Mouse (Mus musculus): ENCODE measurements at regions not wholly inside any gene's neighbourhood (a gene's known extent, or its start where the extent isn't known, plus 50 kb on each side); places are given as distances from the start of the nearest gene placed in this dataset.

DNA sequence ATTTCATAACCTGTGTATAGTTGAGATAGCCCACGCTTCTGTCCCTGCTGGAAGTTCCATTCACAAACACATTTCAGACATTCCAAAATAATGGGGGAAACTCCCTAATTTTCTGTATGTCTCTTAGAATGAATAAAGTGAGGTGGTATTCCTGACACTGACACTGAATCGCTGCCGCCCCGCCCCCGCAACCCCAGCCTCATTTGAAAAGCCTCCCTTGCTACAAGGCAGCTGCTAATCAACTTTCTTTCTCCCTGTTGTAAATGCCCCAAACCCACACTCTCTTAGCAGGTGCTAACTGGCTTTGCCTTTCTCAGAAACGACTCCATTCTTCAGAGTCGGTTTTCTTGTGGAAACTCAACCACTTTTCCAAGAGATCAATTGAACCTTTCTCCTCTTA, 66.4 kb upstream of the Zfp280d start:
- intact Hi-C loops (cut with DNase I): no loop called here

GRCm38 (mm10) chr9:72217296-72218028, 57.2 kb upstream of the Zfp280d start:
- intact Hi-C loops (cut with DNase I): no loop called here
- DNase-seq: no peak

More for the DNA sequence above, 66.4 kb upstream of the Zfp280d start:
- DNase-seq: no peak

DNA sequence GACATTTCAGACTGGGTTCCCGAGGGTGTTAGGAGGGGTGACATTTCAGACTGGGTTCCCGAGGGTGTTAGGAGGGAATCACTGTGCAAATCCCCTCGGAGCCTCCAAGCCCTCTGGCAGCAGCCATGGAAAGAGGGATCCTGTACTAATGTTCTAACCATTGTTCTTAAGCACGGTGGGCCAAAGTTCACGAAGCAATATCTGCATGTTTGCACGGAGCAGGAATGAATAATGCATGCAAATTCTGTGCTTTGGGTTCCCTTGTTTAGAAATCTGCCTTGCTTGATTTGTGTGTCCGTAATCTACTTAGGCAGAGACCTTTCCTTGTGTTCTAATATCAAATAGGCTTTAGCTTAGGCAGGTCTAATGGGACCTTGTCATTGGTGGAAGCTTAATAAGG, 55.9 kb upstream of the Zfp280d start:
- no peak for DNase-seq
- intact Hi-C loops (cut with DNase I): no loop called here

DNA sequence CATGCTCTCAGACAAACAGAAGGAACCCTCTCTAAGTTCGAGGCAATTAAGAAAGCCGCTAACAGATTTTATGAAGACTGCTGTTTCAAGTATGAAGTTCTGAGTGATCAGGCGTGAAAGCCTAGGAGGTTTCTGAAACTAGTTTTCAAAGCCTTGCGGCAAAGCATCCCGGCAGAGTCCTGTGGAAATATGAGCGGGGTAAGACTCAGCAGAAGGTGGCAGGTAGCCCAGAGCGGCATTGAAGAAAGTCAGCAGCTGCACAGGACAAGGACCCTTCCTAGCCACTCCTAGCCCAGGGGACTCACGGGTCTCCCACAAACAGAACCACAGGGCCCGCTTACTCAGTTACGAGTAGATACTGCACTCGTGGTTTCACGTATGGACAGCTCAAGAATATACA, 54.8 kb upstream of the Zfp280d start:
- DNase-seq: no peak
- intact Hi-C loops (cut with DNase I): no loop called here

DNA sequence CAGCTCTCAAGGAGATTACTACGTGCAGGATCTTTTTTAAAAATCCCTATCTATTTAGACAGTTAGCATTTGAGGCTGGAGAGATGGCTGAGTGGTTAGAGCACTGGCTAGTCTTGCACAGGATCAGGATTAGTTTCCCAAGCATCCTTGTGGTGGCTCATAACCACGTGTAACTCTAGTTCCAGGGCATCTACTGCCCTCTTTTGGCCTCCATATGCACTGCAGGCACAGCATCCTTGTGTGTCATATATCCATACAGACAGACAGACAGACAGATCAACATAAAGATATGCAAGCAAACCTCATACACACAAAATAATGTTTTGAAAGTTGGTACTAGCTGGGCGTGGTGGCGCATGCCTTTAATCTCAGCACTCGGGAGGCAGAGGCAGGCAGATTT, 53.3 kb upstream of the Zfp280d start:
- intact Hi-C loops (cut with DNase I): no loop called here
- DNase-seq: no peak

All from heart, postnatal 10 days (tissue).